Mouse (Mus musculus): ENCODE data around the gene Ociad2.
A peak's percentile ranks its signal among the peaks of the same experiment; 100 is the strongest.
"Not testable (repeated sequence)": the region's sequence is repeated elsewhere in the genome, so short reads cannot be mapped to it uniquely, and the experiment has no call there.

The Ociad2 gene

DNA sequence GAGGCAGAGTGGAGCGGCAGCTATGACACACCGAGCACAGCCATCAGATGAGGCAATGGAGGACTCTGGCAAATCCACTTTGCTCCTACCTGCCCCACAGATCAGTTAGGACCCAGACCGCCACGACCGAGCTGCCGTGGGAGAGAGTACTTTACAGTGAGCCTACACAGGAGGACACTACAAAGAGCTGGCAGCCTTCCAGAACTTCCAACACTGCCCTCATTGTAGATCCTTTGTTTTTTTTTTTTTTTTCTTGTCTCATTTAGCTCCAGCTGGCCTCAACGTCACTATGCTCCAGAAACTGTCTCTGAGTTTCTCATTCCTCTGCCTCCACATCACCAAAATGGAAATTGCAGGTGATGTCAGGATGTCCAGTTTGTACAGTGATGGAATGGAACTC is 12.7 kb upstream of the Ociad2 start:
- DNase-seq (ENCODE audit: low spot score in 2 of 2): no peak

DNA sequence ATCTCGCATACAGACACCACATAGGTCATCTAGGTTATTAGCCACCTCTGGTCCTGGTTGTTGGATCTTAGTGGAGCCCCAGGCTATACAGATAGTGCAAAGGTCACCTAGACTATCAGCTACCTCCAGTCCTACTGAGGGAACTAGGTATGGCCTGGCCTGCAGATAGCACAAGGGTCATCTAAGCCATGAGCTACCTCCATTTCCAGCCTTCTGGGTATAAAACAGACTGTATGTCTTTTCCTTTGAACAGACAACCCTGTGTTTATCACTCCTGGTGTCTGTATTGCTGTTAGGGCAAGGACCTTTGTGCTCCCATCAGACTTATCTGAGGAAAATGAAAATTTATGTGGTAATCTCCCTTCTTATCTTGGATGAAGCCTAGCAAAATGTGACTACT is 11.0 kb upstream of the Ociad2 start:
- DNase-seq (ENCODE audit: low spot score in 2 of 2): no peak

DNA sequence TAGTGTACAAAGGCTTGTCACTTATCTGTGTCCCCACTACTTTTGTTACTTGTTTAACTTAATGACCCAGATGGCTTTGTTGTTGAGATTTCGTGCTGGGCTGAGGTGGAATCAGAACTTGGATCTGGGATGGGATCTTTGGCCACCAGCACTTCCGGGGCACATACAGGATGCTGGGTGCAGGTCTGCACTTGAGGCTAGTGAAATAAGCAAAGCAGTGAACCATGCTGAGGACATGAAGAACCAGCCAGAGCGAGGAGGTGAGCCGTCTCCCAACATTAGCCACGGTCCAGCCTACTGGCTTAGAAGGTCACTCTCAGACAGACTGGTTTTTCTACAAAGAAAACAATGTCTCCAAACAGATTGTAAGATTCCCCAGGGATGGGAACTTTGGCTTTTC is 8.7 kb upstream of the Ociad2 start:
- no peak for DNase-seq (ENCODE audit: low spot score in 2 of 2)

- no peak for DNase-seq (ENCODE audit: low spot score in 2 of 2)
Measured at GRCm38 (mm10) chr5:73345254-73345653, 4.4 kb upstream of the Ociad2 start.

GRCm38 (mm10) chr5:73344310-73344709 is 3.5 kb upstream of the Ociad2 start:
- DNase-seq (ENCODE audit: low spot score in 2 of 2): peak; percentile 59 to 78

- DNase-seq (ENCODE audit: low spot score in 2 of 2): no peak
Measured at GRCm38 (mm10) chr5:73342701-73343355, 2.0 kb upstream of the Ociad2 start.

GRCm38 (mm10) chr5:73339779-73340722 is 777 bp downstream of the Ociad2 start:
- no peak for DNase-seq (ENCODE audit: low spot score in 2 of 2)

DNA sequence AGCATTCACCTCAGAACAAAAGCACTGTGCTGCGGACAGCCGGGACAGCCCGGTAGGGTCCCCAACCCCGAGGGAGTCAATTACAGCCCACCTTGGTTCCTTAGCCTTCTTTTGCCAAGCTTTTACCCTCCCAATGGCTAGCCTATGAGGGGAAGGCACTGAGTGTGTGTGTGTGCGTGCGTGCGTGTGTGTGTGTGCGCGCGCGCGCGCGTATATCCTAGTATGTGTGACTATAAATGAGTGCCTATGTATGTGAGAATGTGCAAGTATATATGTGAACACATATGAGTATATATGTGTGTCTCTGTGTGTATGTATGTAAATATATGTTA is 2.0 kb downstream of the Ociad2 start:
- DNase-seq (ENCODE audit: low spot score in 2 of 2): no peak

- peak; percentile 32 to 48 for DNase-seq (ENCODE audit: low spot score in 2 of 2)
Measured at GRCm38 (mm10) chr5:73337961-73338831, 2.6 kb downstream of the Ociad2 start.

DNA sequence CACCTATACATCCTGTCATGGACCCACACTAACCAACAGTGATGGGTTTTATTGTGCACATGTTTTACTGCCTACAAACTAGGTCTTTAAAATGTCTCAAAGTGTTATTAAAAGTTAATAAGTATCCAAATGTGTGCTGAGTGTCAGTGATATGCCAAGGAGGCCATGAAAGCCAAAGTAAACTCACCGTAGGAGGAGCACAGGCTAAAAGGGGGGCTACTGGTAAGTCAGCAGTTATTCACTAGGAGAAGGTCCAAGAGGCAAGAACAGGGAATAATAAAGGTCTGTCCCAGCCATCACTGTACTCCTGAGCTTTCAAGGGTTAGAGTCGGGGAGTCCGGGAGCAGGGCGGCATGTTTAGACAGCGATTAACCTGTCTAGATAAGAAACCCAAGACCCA is 4.4 kb downstream of the Ociad2 start:
- DNase-seq (ENCODE audit: low spot score in 2 of 2): no peak

GRCm38 (mm10) chr5:73331002-73331401 is 9.8 kb downstream of the Ociad2 start:
- DNase-seq (ENCODE audit: low spot score in 2 of 2): no peak

DNA sequence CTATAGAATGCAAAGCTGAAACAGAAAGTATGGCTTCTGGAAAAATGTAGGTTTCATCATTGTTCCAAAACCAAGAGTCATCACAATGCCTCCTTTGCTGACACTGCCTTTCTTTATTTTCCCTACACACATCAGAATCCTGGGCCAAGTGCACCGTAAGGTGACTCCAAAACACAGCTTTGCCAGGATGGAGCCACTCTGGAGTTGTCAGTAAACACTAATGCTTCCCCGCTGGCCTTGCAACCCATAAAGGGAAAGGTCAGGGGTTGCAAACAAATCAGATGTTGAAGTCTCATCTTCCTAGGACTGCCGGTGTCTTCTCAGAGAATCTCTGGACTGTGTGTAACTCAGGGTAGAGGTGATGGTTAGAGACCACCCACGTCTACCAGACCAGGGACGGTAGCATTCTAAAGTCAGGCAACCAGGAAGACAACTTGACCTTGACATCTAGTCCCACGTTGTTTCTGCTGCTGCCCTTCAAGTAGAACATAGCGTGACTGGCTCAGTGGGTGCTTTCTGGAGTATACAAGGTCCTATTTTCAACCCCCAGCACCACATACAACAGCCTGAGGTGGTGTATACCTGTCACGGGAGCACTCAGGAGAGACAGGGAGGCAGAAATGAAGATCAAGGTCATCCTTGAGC is 16.2 kb downstream of the Ociad2 start:
- DNase-seq (ENCODE audit: low spot score in 2 of 2): no peak

DNA sequence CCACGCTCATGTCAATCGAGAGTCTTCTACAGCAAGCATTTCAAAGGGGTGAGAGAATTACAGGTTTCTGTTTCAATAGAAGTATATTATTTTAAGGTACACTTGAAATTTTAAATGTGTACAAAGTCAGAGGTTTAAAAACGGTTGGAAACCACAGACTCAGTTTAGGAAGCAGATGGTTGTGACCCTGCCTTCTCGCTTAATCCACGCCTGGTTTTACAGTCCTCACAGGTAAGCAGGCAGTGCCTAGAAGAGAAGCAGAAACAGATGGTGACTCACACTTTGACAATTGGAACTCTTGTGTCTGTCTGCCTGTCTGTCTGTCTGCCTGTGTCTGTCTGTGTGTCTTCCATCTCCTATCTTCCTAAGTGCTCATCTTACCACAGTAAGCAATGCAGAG is 17.2 kb downstream of the Ociad2 start:
- no peak for DNase-seq (ENCODE audit: low spot score in 2 of 2)

DNA sequence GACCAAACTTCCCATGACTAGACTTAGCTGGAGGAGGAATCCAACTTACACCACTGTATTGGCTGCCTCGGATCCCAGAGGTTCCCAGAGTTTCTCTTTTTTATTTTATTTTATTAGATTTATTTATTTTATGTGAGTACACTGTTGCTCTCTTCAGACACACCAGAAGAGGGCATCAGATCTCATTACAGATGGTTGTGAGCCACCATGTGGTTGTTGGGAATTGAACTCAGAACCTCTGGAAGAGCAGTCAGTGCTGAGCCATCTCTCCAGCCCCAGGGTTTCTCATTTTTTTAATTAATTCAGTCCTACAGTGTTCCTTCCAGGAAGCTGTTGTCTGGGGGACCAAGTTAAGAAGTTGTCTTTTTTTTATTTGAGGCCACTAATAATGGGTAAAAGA is 18.1 kb downstream of the Ociad2 start:
- DNase-seq (ENCODE audit: low spot score in 2 of 2): not testable (repeated sequence)

- DNase-seq (ENCODE audit: low spot score in 2 of 2): no peak
Measured at GRCm38 (mm10) chr5:73319306-73319705, 21.5 kb downstream of the Ociad2 start.

GRCm38 (mm10) chr5:73314654-73315053 is 26.2 kb downstream of the Ociad2 start:
- no peak for DNase-seq (ENCODE audit: low spot score in 2 of 2)

GRCm38 (mm10) chr5:73313591-73313990 is 27.2 kb downstream of the Ociad2 start:
- no peak for DNase-seq (ENCODE audit: low spot score in 2 of 2)

DNA sequence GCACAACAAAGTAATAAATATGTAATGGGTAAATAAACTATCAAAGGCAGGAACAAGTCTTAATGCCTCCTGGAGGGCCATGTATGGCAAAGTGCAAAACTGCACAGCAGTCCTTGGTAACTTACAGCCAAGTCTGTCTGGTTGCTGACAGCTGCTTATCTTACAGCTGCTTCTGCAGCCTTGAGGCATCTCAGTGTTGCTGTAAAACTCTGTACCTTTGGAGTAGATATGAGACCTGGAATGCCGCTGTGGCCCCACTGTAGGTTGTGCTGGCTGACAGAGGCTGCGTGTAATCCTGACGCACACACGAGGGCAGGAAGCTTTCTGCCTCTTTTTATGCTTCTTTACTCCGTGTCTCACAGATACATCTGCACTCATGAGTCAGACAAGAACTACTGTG is 29.4 kb downstream of the Ociad2 start:
- no peak for DNase-seq (ENCODE audit: low spot score in 2 of 2)

DNA sequence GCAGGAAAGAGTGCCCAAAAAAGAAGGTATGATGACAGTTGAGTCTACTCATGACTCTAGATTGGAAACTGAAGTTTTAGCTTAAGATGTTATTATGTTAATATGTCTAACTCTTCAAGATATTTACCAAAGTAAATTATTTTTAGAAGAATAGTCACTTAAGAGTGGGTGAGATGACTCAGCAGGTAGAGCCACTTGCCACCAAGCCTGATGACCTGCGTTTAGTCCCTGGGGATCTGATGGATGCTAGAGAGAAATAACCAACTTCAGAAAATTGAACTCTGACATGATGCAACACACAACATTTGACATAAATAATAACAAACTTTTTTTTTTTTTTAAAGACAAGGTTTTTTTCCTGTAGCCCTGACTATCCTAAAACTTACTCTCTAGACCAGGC is 30.4 kb downstream of the Ociad2 start:
- DNase-seq (ENCODE audit: low spot score in 2 of 2): no peak

DNA sequence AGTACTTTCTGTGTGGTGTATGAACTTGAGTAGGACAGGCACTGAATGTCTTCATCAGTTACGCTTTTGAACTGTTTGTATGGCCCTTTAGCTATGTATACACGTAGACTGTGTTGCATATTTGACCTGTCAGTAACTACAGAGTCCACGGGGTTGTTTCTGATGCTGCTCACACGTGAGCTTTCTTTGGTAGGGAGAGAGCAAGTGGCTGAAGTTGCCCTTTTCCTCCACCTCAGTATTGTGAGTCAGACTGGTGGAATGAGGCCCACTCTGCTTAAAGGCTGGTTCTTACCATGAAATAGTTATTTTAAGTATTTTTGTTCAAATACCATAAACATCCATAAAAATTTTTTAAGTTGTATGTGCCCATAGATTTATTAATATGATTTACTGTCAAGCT is 31.3 kb downstream of the Ociad2 start:
- no peak for DNase-seq (ENCODE audit: low spot score in 2 of 2)

- no peak for DNase-seq (ENCODE audit: low spot score in 2 of 2)
Measured at GRCm38 (mm10) chr5:73307297-73307696, 33.5 kb downstream of the Ociad2 start.

DNA sequence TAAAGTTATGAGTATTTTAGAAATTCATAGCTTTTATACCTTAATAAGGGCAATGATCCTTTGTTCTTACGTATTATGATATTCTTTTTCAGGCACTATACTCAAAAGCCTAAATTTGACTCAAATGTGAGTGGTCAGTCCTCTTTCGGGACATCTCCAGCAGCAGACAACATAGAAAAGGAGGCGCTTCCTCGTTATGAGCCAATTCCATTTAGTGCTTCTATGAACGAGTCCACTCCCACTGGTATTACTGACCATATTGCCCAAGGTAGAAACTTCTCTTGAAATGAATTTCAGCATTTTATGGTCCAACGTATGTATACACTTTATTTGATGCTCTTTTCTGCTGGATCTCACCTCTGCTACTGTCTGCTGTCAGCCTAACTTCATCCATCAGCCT is 34.3 kb downstream of the Ociad2 start:
- DNase-seq (ENCODE audit: low spot score in 2 of 2): no peak
